Comparison of ENCODE assay signal across 12 mouse cellular contexts in the genomic region with DNA sequence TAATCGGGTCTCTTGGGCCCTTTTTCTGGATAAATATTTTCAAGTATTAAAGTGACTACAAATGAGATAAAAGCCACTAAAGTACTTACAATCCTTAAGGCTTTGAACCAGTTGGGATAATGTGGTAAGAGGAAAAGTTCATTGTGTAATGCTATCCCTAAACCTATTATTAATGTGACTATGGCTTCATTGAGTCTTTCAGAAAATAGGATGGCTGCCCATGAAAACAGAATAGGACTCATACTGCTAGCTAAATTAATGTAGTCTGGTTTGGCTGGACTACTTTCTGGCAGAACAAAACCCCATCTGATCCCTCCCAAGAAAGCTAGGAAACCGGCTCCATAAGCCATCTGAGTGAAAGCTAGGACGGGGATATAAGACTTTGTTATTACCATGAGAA.
"Had no signal": no experiment of that assay in that cellular context is flagged by ENCODE, and none has a peak within 500 bp of the region (broad histone marks: within the 10 kb centered on the region; RNA-seq: fewer than 3 reads in every experiment).

No protein-coding gene starts in this region.

- DNase-seq: retina, postnatal 1 day; right cerebral cortex, adult 18-20 months; right cerebral cortex, postnatal 14 days; right cerebral cortex, postnatal 25 days; right cerebral cortex, postnatal 4 days; spleen, adult 18-20 months; thymus, adult 18-20 months; thymus, adult 2 months; thymus, postnatal 14 days; thymus, postnatal 25 days; thymus, postnatal 36 days; thymus, postnatal 4 days had no signal
